Mouse (Mus musculus) layer of hippocampus, adult 9-10 months (tissue): ENCODE measurements around the gene Gm17018.

ENCODE experiments used
- DNase-seq: peaks from one replicate; pipeline ENCODE4 v3.0.0; 2022; ENCODE audit warnings: low spot score

The Gm17018 gene

DNA sequence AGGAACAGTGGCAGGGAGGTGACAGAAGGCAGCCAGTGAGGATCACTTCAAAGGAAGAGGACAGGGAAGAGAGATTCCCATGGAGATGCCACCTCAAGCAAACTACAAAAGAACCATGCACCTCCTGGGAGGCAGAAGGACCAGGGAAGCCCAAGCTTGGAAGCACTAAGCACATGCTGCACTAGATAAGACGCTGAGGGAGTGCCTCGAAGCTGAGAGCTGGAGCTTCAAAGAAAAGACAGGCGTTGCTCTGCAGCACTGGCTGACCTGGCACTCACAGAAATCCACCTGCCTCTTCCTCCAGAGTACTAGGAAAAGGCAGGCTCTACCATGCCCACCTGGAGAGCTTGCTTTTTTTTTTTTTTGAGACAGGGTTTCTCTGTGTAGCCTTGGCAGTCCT is 66.6 kb downstream of the Gm17018 start:
- no peak for DNase-seq

GRCm38 (mm10) chr19:45628649-45629048 is 68.2 kb downstream of the Gm17018 start:
- DNase-seq: no peak

GRCm38 (mm10) chr19:45629219-45629618 is 68.8 kb downstream of the Gm17018 start:
- DNase-seq: no peak
